Mouse (Mus musculus) cerebellum, adult 18-20 months (tissue): ENCODE measurements around the gene Amer3.
"Not testable (repeated sequence)": the region's sequence is repeated elsewhere in the genome, so short reads cannot be mapped to it uniquely, and the experiment has no call there.

Experiments used
- DNase-seq, 2 experiments: peaks; one replicate each; pipeline ENCODE4 v3.0.0; 2021

Amer3 gene

GRCm38 (mm10) chr1:34578851-34579781 lies at the start of gene Amer3:
Amer3 (plus strand) TSS chr1:34579657.
- DNase-seq: peak; percentile 91 to 96

GRCm38 (mm10) chr1:34534574-34534973 lies 44.9 kb upstream of the Amer3 start:
- not testable (repeated sequence) for DNase-seq

DNA sequence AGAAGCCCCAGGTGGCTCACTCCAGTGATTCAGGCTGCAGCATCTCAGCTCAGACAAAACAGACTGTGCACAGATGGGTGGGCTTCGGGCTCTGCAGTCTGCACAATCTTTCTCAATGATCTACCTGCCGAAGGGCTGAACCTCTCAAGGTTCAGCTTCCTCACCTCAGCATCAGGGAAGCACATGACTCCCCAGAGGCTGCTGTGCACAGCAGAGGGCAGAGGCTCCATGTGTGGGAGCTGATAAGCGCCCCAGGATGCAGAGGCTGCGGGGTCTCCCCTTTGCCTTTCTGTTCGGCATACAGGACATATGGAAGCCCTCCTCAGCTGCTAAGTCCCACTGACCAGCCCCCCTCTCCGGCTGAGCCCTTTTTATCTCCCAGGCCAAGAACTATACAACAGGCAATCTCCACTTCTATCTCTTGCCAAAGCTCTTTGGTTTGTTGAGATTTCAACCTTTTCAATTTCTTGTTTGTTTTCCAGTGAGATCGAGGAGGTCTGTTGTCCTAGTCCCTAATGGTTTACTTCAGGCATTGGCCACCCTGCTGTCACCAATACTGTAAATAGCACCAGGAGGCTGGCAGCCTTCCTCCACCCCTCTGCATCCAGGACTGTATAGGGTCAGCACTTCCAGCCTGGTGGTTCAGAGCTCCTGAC lies 44.3 kb upstream of the Amer3 start, which contains the start of gene Cfc1:
Gene Cfc1, plus strand, starts transcription at position 606 of the 656 bp plus-strand sequence.
- DNase-seq: not testable (repeated sequence)

DNA sequence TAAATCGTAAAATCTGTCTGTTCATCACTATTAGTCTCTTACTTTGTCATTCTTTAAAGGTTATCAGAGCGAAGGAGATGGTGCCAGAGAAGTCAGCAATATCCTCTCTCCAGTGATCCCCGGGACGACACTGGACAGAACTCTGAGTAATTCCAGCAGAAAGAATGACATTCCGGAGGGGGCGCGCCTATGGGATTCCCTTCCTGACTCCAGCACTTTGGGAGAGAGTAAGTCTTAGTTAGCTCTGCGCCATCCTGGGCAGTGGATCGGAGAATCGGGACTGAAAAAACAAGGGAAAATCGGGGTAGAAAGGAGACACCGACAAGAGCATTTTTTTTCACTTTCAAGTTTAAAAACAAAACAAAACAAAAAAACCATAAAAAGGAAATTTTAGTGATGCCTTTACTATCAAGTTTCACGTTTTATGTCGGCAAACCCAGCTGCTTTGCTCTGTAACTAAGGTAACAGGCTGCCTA lies 43.1 kb upstream of the Amer3 start:
- no peak for DNase-seq

- DNase-seq: peak in 1 of 2 experiments; percentile 14
Observed at GRCm38 (mm10) chr1:34536767-34537485, 42.5 kb upstream of the Amer3 start.

- no peak for DNase-seq
Observed at GRCm38 (mm10) chr1:34547074-34547473, 32.4 kb upstream of the Amer3 start.

DNA sequence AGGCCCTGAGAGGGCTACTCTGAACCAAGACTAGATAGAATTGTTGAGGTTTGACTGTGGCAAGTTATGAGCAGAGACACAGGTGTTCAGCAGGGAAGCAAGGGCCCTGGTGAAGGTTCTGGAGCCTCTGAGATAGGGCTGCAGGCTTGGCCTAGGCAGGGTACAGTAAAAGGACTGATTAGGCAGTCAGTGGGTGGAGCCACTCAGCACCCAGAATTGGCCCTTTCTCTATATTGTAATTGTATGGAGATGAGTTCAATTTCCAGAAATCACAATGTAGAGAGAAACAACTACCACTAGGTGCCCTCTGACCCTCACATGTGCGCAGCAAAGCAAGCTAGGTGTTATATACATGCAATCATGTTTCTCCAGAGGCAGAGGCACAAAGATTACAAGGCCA lies 25.8 kb upstream of the Amer3 start:
- no peak for DNase-seq

DNA sequence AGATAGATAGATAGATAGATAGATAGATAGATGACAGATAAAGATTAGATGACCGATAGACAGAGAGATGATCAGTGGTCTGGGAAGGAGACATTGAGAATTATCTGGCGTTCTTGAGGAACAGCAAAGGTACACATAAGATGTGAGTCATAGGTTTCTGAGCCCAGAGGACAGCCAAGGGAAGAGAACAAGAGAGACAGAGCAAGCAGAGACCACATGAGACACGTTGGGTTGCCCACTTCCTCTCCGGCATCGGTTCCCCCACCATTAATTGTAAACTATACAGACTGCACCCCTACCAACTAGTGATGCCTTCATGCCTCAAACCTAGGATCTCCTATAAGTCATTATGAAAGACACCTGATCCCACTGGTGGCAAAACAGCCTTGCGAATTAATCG lies 25.2 kb upstream of the Amer3 start:
- no peak for DNase-seq

DNA sequence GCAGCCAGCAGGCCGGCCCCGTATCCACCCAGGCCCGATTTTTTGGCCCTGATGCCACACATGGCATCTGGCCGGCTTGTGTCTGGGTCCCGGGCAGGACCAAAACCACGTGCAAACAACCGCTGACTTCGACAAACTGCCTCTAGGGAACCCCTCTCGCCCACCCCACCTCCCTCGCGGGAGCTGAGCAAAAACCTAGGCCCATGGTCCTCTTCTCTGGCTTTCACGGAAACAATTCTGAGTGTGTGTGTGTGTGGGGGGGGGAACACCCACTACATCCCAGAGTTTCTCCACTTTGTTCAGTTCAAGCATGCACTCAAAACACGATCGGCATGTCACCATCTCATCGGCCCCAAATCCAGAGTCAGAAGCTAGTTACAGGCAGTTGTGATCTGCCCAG lies 18.6 kb upstream of the Amer3 start, which contains the start of gene Prss40:
Gene Prss40, minus strand, starts transcription at position 101 of the 400 bp plus-strand sequence.
- no peak for DNase-seq

GRCm38 (mm10) chr1:34564383-34565045 lies 14.9 kb upstream of the Amer3 start:
- no peak for DNase-seq

GRCm38 (mm10) chr1:34568120-34568519 lies 11.3 kb upstream of the Amer3 start:
- DNase-seq: no peak

DNA sequence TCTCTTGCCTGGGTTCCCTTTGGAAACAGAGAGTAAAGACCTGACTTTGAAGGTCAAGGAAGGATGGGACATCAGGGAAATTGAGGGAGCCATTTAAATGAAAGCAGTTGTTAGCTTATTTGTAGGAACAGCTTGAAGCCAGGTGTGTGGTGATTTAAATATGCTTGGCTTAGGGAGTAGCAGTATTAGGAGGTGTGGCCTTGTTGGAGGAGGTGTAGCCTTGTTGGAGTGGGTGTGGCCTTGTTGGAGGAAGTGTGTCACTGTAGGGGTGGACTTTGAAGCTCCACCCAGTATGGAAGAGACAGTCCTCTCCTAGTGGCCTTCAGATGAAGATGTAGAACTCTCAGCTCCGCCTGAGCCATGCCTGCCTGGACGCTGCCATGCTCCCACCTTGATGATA lies 9.6 kb upstream of the Amer3 start:
- DNase-seq: no peak

DNA sequence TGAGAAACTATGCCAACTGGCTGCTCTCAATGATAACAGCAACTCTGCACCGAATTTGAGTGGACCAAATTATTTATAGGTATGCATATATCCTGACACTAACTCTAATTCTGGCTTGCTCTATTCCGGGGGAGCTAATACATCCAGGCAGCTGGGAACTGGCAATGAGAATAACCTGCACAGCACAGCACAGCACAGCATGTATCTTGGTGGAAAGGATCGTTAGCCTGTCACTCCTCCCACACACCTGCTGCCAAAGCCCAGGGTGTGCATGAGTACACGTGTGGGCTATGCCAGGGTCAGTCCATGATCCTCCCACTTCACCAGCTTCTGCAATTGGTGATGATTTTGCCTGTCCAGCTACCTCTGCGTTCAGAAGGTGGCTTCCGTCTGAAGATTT lies 8.0 kb upstream of the Amer3 start:
- DNase-seq: no peak

- no peak for DNase-seq
Observed at GRCm38 (mm10) chr1:34573221-34573620, 6.2 kb upstream of the Amer3 start.

DNA sequence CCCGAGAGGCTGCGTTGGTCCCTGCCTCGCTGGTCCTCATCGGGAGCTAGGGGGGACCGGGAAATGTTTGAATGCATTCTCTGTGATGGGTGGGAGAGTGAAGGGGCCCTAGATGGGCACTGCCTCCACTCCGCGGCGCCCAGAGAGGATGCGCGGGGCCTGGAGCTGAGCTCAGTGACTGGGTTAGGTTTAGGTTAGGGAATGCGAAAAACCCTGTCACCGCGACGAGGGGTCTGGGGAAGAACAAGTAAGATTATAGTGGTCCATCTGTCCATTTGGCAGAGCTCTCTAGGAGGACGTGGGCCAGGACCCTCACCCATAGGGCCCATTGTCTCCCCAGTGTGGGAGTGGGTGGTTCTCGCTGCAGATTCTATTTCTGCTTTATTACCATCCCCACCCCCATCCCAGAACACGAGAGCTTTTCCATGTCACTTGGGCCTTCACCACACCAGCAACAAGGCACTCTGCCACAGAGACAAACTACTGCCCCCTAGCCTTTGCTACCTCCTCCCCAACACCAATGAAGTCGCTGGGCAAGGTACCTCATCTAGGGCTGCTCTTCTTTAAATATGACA lies 412 bp downstream of the Amer3 start:
- peak; percentile 66 to 74 for DNase-seq

DNA sequence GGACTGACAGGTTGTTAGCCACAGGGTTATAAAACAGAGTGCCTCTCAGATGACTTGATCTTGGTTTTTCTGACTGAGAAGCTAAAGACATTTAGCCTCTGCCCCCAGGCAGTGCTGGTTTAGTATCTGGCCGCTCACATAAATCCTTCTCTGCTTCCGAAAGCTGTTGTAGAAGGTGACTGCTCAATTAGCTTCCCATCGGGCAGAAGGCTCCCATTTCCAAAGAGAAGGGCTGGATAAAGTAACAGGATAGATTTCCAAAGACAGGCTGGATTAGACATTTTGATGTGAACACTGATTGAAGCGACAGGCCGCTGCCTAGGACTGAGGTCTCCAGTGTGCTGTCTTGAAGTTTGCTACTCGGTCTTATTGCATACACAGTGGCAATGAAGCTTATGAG lies 2.8 kb downstream of the Amer3 start:
- DNase-seq: no peak

DNA sequence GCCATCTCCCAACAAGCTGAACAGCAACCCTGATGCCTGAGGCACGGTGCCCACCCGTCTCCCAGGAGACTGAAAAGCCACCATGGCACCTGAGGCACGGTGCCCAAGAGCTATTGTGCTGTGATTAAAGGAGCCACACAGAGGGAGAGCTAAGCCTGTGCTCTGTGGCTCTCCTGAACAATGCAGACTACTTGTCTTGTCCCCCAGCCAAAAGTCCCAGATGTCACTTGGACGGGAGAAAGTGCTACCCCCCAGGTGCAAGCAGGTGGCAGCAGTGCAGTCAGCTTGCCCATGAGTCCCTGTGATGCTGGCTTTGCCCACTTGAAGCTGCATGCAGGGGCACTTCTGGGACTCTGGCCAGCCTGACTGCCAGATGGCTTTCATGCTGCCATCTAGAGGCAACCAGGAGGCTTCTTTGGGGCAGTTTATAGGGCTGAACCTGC lies 4.4 kb downstream of the Amer3 start:
- DNase-seq: peak; percentile 98

DNA sequence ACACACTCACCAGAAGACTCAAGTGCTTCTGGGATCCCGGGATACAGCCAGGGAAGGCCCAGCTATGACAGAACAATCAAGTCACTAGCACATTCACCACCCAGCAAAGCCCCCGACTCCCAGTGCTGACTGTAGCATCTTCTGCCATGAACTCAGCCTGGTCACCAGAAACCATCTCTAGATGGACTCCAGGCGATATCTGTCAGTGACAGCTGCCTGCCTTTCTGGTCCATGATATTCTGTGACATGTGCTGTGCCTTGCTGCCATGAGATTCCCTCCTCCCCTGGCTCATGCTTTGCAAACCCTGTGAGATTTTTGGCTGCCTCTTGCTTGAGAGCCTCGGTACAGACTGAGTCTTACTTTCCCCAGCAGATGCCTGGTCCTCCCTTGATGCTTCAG lies 5.3 kb downstream of the Amer3 start:
- peak; percentile 49 to 55 for DNase-seq

GRCm38 (mm10) chr1:34587298-34588096 lies 8.0 kb downstream of the Amer3 start:
- DNase-seq: no peak

- no peak for DNase-seq
Observed at GRCm38 (mm10) chr1:34600000-34600399, 20.5 kb downstream of the Amer3 start.
